Mouse (Mus musculus): ENCODE results near the gene Pigf. TPM values are rescaled to one million over a fixed set of nuclear protein-coding genes. Genes with fewer than 3 reads are reported as not detected.

Pigf gene
- polyA plus RNA-seq, 1 experiment from 2014 or later = 35.3 TPM

GRCm38 (mm10) chr17:86978496-86978895 lies 46.7 kb downstream of the Pigf start:
- DNase-seq (ENCODE audit: low spot score) = no peak
- 95% methylated on average over 6 of the region's 6 CpGs for WGBS
- no peak for ATAC-seq
- no peaks in the 10 kb centered on the region for H3K27me3 ChIP-seq (replicated peaks; ENCODE audit: control insufficient read depth, insufficient read depth, low read length)
- H3K9ac ChIP-seq (ENCODE audit: low read length) = no peak overlapping the region
- no peak overlapping the region for H3K27ac ChIP-seq (ENCODE audit: low read depth, low read length)
- H3K4me2 ChIP-seq (ENCODE audit: low read length) = no peak overlapping the region
- H3K4me1 ChIP-seq (ENCODE audit: control insufficient read depth, insufficient read depth, low read length) = no peaks in the 10 kb centered on the region
- no peak overlapping the region for H3K4me3 ChIP-seq (ENCODE audit: low read depth, low read length)
- H3K9me3 ChIP-seq (replicated peaks; ENCODE audit: control insufficient read depth, low read length) = no peaks in the 10 kb centered on the region
- no peaks in the 10 kb centered on the region for H3K36me3 ChIP-seq (ENCODE audit: control insufficient read depth, insufficient read depth, low read length)

GRCm38 (mm10) chr17:86976387-86976786 lies 48.8 kb downstream of the Pigf start:
- WGBS = 90% methylated on average over 10 of the region's 10 CpGs
- Histone ChIP-seq H3K9me3 (replicated peaks; ENCODE audit: control insufficient read depth, low read length) (no peaks in the 10 kb centered on the region), H3K4me1 (ENCODE audit: control insufficient read depth, insufficient read depth, low read length) (no peaks in the 10 kb centered on the region), H3K27ac (ENCODE audit: low read depth, low read length) (no peak overlapping the region), H3K9ac (ENCODE audit: low read length) (no peak overlapping the region), H3K4me3 (ENCODE audit: low read depth, low read length) (no peak overlapping the region), H3K4me2 (ENCODE audit: low read length) (no peak overlapping the region), H3K36me3 (ENCODE audit: control insufficient read depth, insufficient read depth, low read length) (0 out of 2 replicates have a peak, but pooled peaks cover 2% of the 10 kb centered on the region), H3K27me3 (replicated peaks; ENCODE audit: control insufficient read depth, insufficient read depth, low read length) (no peaks in the 10 kb centered on the region)
- no peak for ATAC-seq
- no peak for DNase-seq (ENCODE audit: low spot score)

GRCm38 (mm10) chr17:86973097-86973496 lies 52.1 kb downstream of the Pigf start:
- Histone ChIP-seq H3K27ac (ENCODE audit: low read depth, low read length) (no peak overlapping the region), H3K4me3 (ENCODE audit: low read depth, low read length) (no peak overlapping the region), H3K9me3 (replicated peaks; ENCODE audit: control insufficient read depth, low read length) (no peaks in the 10 kb centered on the region), H3K4me2 (ENCODE audit: low read length) (no peak overlapping the region), H3K9ac (ENCODE audit: low read length) (no peak overlapping the region), H3K27me3 (replicated peaks; ENCODE audit: control insufficient read depth, insufficient read depth, low read length) (no peaks in the 10 kb centered on the region), H3K36me3 (ENCODE audit: control insufficient read depth, insufficient read depth, low read length) (0 out of 2 replicates have a peak, but pooled peaks cover 2% of the 10 kb centered on the region), H3K4me1 (ENCODE audit: control insufficient read depth, insufficient read depth, low read length) (no peaks in the 10 kb centered on the region)
- ATAC-seq (no peak), DNase-seq (ENCODE audit: low spot score) (no peak)
- WGBS = 89% methylated on average over 2 of the region's 2 CpGs

GRCm38 (mm10) chr17:86971860-86972259 lies 53.3 kb downstream of the Pigf start:
- H3K27ac ChIP-seq (ENCODE audit: low read depth, low read length) = no peak overlapping the region
- ATAC-seq (no peak), DNase-seq (ENCODE audit: low spot score) (no peak)
- H3K4me1 ChIP-seq (ENCODE audit: control insufficient read depth, insufficient read depth, low read length) = no peaks in the 10 kb centered on the region
- WGBS = 96% methylated on average over 7 of the region's 7 CpGs
- no peak overlapping the region for H3K9ac ChIP-seq (ENCODE audit: low read length)
- H3K27me3 ChIP-seq (replicated peaks; ENCODE audit: control insufficient read depth, insufficient read depth, low read length) = no peaks in the 10 kb centered on the region
- H3K9me3 ChIP-seq (replicated peaks; ENCODE audit: control insufficient read depth, low read length) = no peaks in the 10 kb centered on the region
- no peak overlapping the region for H3K4me2 ChIP-seq (ENCODE audit: low read length)
- 0 out of 2 replicates have a peak, but pooled peaks cover 5% of the 10 kb centered on the region for H3K36me3 ChIP-seq (ENCODE audit: control insufficient read depth, insufficient read depth, low read length)
- H3K4me3 ChIP-seq (ENCODE audit: low read depth, low read length) = no peak overlapping the region

- Histone ChIP-seq H3K4me3 (ENCODE audit: low read depth, low read length) (no peak overlapping the region), H3K4me2 (ENCODE audit: low read length) (no peak overlapping the region), H3K27ac (ENCODE audit: low read depth, low read length) (no peak overlapping the region), H3K9ac (ENCODE audit: low read length) (no peak overlapping the region), H3K4me1 (ENCODE audit: control insufficient read depth, insufficient read depth, low read length) (no peaks in the 10 kb centered on the region), H3K36me3 (ENCODE audit: control insufficient read depth, insufficient read depth, low read length) (0 out of 2 replicates have a peak, but pooled peaks cover 5% of the 10 kb centered on the region), H3K27me3 (replicated peaks; ENCODE audit: control insufficient read depth, insufficient read depth, low read length) (no peaks in the 10 kb centered on the region), H3K9me3 (replicated peaks; ENCODE audit: control insufficient read depth, low read length) (no peaks in the 10 kb centered on the region)
- WGBS = 61% methylated on average over 5 of the region's 5 CpGs
- ATAC-seq = no peak
- no peak for DNase-seq (ENCODE audit: low spot score)
These were observed 54.2 kb downstream of the Pigf start for GRCm38 (mm10) chr17:86971036-86971435.

- DNase-seq (ENCODE audit: low spot score) (no peak), ATAC-seq (no peak)
- Histone ChIP-seq H3K27ac (ENCODE audit: low read depth, low read length) (no peak overlapping the region), H3K4me3 (ENCODE audit: low read depth, low read length) (no peak overlapping the region), H3K36me3 (ENCODE audit: control insufficient read depth, insufficient read depth, low read length) (0 out of 2 replicates have a peak, but pooled peaks cover 5% of the 10 kb centered on the region), H3K4me1 (ENCODE audit: control insufficient read depth, insufficient read depth, low read length) (no peaks in the 10 kb centered on the region), H3K27me3 (replicated peaks; ENCODE audit: control insufficient read depth, insufficient read depth, low read length) (no peaks in the 10 kb centered on the region), H3K9me3 (replicated peaks; ENCODE audit: control insufficient read depth, low read length) (no peaks in the 10 kb centered on the region), H3K9ac (ENCODE audit: low read length) (no peak overlapping the region), H3K4me2 (ENCODE audit: low read length) (no peak overlapping the region)
- 88% methylated on average over 15 of the region's 15 CpGs for WGBS
These were observed 55.0 kb downstream of the Pigf start for GRCm38 (mm10) chr17:86970026-86970750.

- H3K4me1 ChIP-seq (ENCODE audit: control insufficient read depth, insufficient read depth, low read length) = no peaks in the 10 kb centered on the region
- WGBS = 60% methylated on average over 5 of the region's 5 CpGs
- H3K9me3 ChIP-seq (replicated peaks; ENCODE audit: control insufficient read depth, low read length) = no peaks in the 10 kb centered on the region
- 0 out of 2 replicates have a peak, but pooled peaks cover 5% of the 10 kb centered on the region for H3K36me3 ChIP-seq (ENCODE audit: control insufficient read depth, insufficient read depth, low read length)
- H3K27ac ChIP-seq (ENCODE audit: low read depth, low read length) = no peak overlapping the region
- no peak overlapping the region for H3K4me2 ChIP-seq (ENCODE audit: low read length)
- no peak overlapping the region for H3K9ac ChIP-seq (ENCODE audit: low read length)
- ATAC-seq = no peak
- H3K27me3 ChIP-seq (replicated peaks; ENCODE audit: control insufficient read depth, insufficient read depth, low read length) = no peaks in the 10 kb centered on the region
- DNase-seq (ENCODE audit: low spot score) = no peak
- no peak overlapping the region for H3K4me3 ChIP-seq (ENCODE audit: low read depth, low read length)
These were observed 55.6 kb downstream of the Pigf start for GRCm38 (mm10) chr17:86969582-86969981.

GRCm38 (mm10) chr17:86968581-86968980 lies 56.6 kb downstream of the Pigf start:
- 90% methylated on average over 5 of the region's 5 CpGs for whole genome bisulfite sequencing
- Histone ChIP-seq H3K9me3 (replicated peaks; ENCODE audit: control insufficient read depth, low read length) (no peaks in the 10 kb centered on the region), H3K4me2 (ENCODE audit: low read length) (no peak overlapping the region), H3K9ac (ENCODE audit: low read length) (no peak overlapping the region), H3K4me3 (ENCODE audit: low read depth, low read length) (no peak overlapping the region), H3K27me3 (replicated peaks; ENCODE audit: control insufficient read depth, insufficient read depth, low read length) (no peaks in the 10 kb centered on the region), H3K36me3 (ENCODE audit: control insufficient read depth, insufficient read depth, low read length) (0 out of 2 replicates have a peak, but pooled peaks cover 5% of the 10 kb centered on the region), H3K27ac (ENCODE audit: low read depth, low read length) (no peak overlapping the region), H3K4me1 (ENCODE audit: control insufficient read depth, insufficient read depth, low read length) (peaks cover 9% of the 10 kb centered on the region; the same call in 1 of the 2 replicates)
- ATAC-seq (no peak), DNase-seq (ENCODE audit: low spot score) (no peak)
